Mouse (Mus musculus) layer of hippocampus, adult 9-10 months (tissue): Measurements from ENCODE around the gene Adcy10.

Experiments used
- DNase-seq: peaks from one replicate; pipeline ENCODE4 v3.0.0; 2022; ENCODE audit warnings: low spot score

The Adcy10 gene

GRCm38 (mm10) chr1:165536079-165536675 lies 51.2 kb downstream of the Adcy10 start:
- no peak for DNase-seq

GRCm38 (mm10) chr1:165537241-165537807 lies 52.3 kb downstream of the Adcy10 start:
- no peak for DNase-seq

GRCm38 (mm10) chr1:165556711-165557110 lies 71.7 kb downstream of the Adcy10 start:
- no peak for DNase-seq

GRCm38 (mm10) chr1:165559073-165559472 lies 74.1 kb downstream of the Adcy10 start:
- DNase-seq: peak; percentile 72

- DNase-seq: no peak
Observed at GRCm38 (mm10) chr1:165565283-165565682, 80.3 kb downstream of the Adcy10 start.

- DNase-seq: no peak
Observed at GRCm38 (mm10) chr1:165567466-165567865, 82.5 kb downstream of the Adcy10 start.

GRCm38 (mm10) chr1:165576005-165576404 lies 91.0 kb downstream of the Adcy10 start:
- DNase-seq: no peak

- no peak for DNase-seq
Observed at GRCm38 (mm10) chr1:165576459-165577112, 91.6 kb downstream of the Adcy10 start.

- no peak for DNase-seq
Observed at GRCm38 (mm10) chr1:165579332-165579731, 94.3 kb downstream of the Adcy10 start.

- no peak for DNase-seq
Observed at GRCm38 (mm10) chr1:165581255-165581654, 96.3 kb downstream of the Adcy10 start.

- DNase-seq: peak; percentile 88
Observed at GRCm38 (mm10) chr1:165583529-165584184, 98.7 kb downstream of the Adcy10 start.

GRCm38 (mm10) chr1:165585389-165586104 lies 100.6 kb downstream of the Adcy10 start:
- no peak for DNase-seq

- DNase-seq: no peak
Observed at GRCm38 (mm10) chr1:165586366-165586765, 101.4 kb downstream of the Adcy10 start.

- no peak for DNase-seq
Observed at GRCm38 (mm10) chr1:165587845-165588244, 102.9 kb downstream of the Adcy10 start.

GRCm38 (mm10) chr1:165589280-165590048 lies 104.5 kb downstream of the Adcy10 start:
- DNase-seq: no peak

- no peak for DNase-seq
Observed at GRCm38 (mm10) chr1:165590760-165591159, 105.8 kb downstream of the Adcy10 start.

GRCm38 (mm10) chr1:165592295-165593082 lies 107.5 kb downstream of the Adcy10 start:
- no peak for DNase-seq

- no peak for DNase-seq
Observed at GRCm38 (mm10) chr1:165594699-165595421, 109.9 kb downstream of the Adcy10 start.

- DNase-seq: no peak
Observed at GRCm38 (mm10) chr1:165601775-165602280, 116.8 kb downstream of the Adcy10 start.

GRCm38 (mm10) chr1:165603218-165603617 lies 118.2 kb downstream of the Adcy10 start:
- DNase-seq: no peak
